Mouse (Mus musculus) myocyte (in vitro differentiated cells): ENCODE measurements around the gene Krt78.

ENCODE experiments used
- E2F4 ChIP-seq: IDR thresholded peaks from one replicate; pipeline ENCODE4 v1.6.1; 2011; ENCODE audit warnings: mild to moderate bottlenecking, control low read depth, moderate library complexity; ENCODE audit not compliant: insufficient read depth
- MAX ChIP-seq: IDR thresholded peaks from one replicate; pipeline ENCODE4 v1.6.1; 2011; ENCODE audit warnings: low read depth, mild to moderate bottlenecking, control low read depth
- POLR2A ChIP-seq: IDR thresholded peaks from one replicate; pipeline ENCODE4 v1.6.1; 2011; ENCODE audit warnings: low read depth, mild to moderate bottlenecking, control low read depth, moderate library complexity; ENCODE audit not compliant: insufficient read length
- SRF ChIP-seq: IDR thresholded peaks from one replicate; pipeline ENCODE4 v1.6.1; 2011; ENCODE audit warnings: low read depth; ENCODE audit not compliant: control insufficient read depth, insufficient read length

- TF ChIP-seq POLR2A: no peak
- no peak for TF ChIP-seq E2F4
- no peak for TF ChIP-seq MAX
- no peak for TF ChIP-seq SRF
Observed at GRCm38 (mm10) chr15:101958891-101959290, 4.8 kb upstream of the Krt78 start.
